Mouse (Mus musculus): ENCODE data around the gene Eif3d. TPM values are rescaled to one million over a fixed set of nuclear protein-coding genes. Genes with fewer than 3 reads are reported as not detected.

The Eif3d gene
- polyA plus RNA-seq, 1 experiment from 2014 or later, result 204 TPM

DNA sequence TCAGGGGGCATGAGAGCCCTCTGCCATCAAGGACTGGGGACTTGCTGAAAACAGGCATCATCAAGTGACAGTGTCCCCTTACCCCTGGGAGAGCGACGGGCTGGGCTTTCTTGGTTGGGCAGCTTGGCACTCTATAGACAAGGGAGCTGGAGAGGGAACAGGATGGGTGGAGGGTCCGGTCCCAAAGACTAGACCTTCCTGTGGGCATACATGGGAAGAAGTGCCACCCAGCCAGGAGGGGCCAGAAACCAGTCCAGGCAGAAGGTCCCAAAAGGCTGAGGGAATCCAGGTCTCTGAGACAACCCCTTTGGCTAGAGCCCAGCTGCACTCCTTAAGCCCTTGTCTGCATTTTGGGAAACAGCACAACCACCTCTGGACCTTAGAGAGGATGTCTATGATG is 56.1 kb downstream of the Eif3d start:
- H3K27ac ChIP-seq, result no peak overlapping the region
- no peak overlapping the region for H3K4me2 ChIP-seq (replicated peaks)
- no peaks in the 10 kb centered on the region for H3K27me3 ChIP-seq
- H3K9ac ChIP-seq (replicated peaks), result no peak overlapping the region
- no peak overlapping the region for H3K4me3 ChIP-seq (replicated peaks)
- no peaks in the 10 kb centered on the region for H3K4me1 ChIP-seq (replicated peaks)
- no peaks in the 10 kb centered on the region for H3K9me3 ChIP-seq
- WGBS, result 100% methylated on average over 3 of the region's 3 CpGs
- no peak for ATAC-seq
- H3K36me3 ChIP-seq, result peaks cover 49% of the 10 kb centered on the region

DNA sequence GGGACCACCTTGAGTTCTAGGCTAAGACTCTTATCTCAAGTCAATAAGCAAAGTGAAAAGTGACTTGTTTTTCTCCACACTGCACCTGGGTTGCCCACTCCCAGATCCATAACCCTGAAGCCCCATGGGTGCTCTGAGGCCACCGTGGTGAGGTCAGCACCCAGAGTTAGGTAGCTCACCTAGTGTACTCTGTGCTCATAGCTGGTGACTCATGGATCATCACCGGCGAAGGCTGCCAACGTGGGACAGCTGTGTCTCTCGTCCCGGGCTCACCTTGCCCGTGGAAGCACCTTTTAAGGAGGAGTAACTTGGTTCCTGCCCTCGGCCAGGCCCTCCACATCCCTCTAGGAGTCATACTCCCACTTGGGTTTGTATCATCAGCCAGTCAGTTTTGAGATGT is 57.6 kb downstream of the Eif3d start:
- no peak overlapping the region for H3K4me2 ChIP-seq (replicated peaks)
- ATAC-seq, result no peak
- H3K9me3 ChIP-seq, result no peaks in the 10 kb centered on the region
- H3K27me3 ChIP-seq, result no peaks in the 10 kb centered on the region
- H3K4me1 ChIP-seq (replicated peaks), result no peaks in the 10 kb centered on the region
- 89% methylated on average over 8 of the region's 8 CpGs for WGBS
- no peak overlapping the region for H3K4me3 ChIP-seq (replicated peaks)
- H3K36me3 ChIP-seq, result peaks cover 34% of the 10 kb centered on the region
- H3K27ac ChIP-seq, result peak overlapping the region; percentile 0; the same call in 1 of the 2 replicates
- H3K9ac ChIP-seq (replicated peaks), result no peak overlapping the region

- Histone ChIP-seq H3K27me3 (no peaks in the 10 kb centered on the region), H3K27ac (peak overlapping the region; percentile 0; the same call in 1 of the 2 replicates), H3K36me3 (peaks cover 30% of the 10 kb centered on the region), H3K4me2 (replicated peaks) (no peak overlapping the region), H3K4me1 (replicated peaks) (no peaks in the 10 kb centered on the region), H3K4me3 (replicated peaks) (no peak overlapping the region), H3K9ac (replicated peaks) (no peak overlapping the region), H3K9me3 (no peaks in the 10 kb centered on the region)
- 65% methylated on average over 7 of the region's 7 CpGs for WGBS
- no peak for ATAC-seq
These were observed 58.0 kb downstream of the Eif3d start for GRCm38 (mm10) chr15:77912585-77912984.

DNA sequence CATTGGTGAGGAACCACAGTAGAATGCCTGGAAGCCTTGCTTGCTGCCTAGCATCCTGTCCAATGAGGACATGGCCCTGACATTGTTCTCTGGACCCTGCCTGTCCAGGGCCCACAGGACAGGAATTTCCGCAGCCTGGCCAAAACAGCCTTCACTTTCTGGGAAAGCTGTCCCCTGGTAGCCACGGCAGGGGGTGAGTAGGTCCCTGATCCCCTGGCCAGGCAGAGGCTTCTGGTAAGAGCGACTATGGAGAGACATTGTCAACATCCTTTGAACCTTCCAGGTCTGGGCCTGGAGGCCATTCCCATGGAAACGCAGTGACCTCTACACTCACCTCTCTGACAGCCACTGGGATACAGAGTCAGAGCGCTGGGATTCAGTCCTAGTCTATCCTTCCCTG is 58.6 kb downstream of the Eif3d start:
- no peaks in the 10 kb centered on the region for H3K4me1 ChIP-seq (replicated peaks)
- 62% methylated on average over 5 of the region's 5 CpGs for WGBS
- no peak overlapping the region for H3K9ac ChIP-seq (replicated peaks)
- no peak overlapping the region for H3K27ac ChIP-seq
- H3K36me3 ChIP-seq, result peaks cover 29% of the 10 kb centered on the region
- no peaks in the 10 kb centered on the region for H3K9me3 ChIP-seq
- no peak overlapping the region for H3K4me3 ChIP-seq (replicated peaks)
- no peaks in the 10 kb centered on the region; the same call in 1 of the 2 replicates for H3K27me3 ChIP-seq
- no peak overlapping the region for H3K4me2 ChIP-seq (replicated peaks)
- ATAC-seq, result no peak

DNA sequence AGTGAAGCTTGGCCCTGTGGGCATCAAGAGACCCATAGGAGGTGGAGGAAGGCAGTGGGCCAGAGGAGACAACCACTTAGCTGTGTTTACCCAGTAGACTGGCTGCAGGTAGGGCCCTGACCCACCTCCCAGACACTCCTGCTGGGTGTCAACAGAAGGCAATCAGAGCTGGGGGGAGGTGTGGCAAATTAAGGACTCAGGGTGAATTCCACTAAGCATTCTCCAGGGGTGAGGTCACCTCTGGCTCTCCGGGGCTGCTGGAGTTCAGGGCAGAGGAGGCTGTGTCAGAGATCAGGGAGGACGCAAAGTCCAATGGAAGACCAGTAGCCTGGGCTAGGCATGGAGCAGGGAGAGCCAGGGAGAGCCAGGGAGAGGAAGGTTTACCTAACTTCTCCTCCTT is 59.5 kb downstream of the Eif3d start:
- Histone ChIP-seq H3K4me1 (replicated peaks) (no peaks in the 10 kb centered on the region), H3K4me3 (replicated peaks) (no peak overlapping the region), H3K9me3 (no peaks in the 10 kb centered on the region), H3K27me3 (peaks cover 8% of the 10 kb centered on the region; the same call in 1 of the 2 replicates), H3K36me3 (peaks cover 24% of the 10 kb centered on the region), H3K9ac (replicated peaks) (no peak overlapping the region), H3K27ac (no peak overlapping the region), H3K4me2 (replicated peaks) (no peak overlapping the region)
- ATAC-seq, result no peak
- 26% methylated on average over 2 of the region's 2 CpGs for WGBS

Other genes with a start within 250 kb of the Eif3d start
- not detected in 2 replicates for gene Apol9b, start 241.8 kb downstream of the Eif3d start, polyA plus RNA-seq (2015; fragmentation: Nextera tagmentation; extraction: Ambion mirVana)
- 0.23 TPM in 1 of 2 replicates, not detected in the other for gene Apol8, start 213.8 kb downstream of the Eif3d start, polyA plus RNA-seq (2015; fragmentation: Nextera tagmentation; extraction: Ambion mirVana)
- 11.8 and 14.1 TPM in 2 replicates for gene Myh9, start 128.6 kb downstream of the Eif3d start, polyA plus RNA-seq (2015; fragmentation: Nextera tagmentation; extraction: Ambion mirVana)
- 227 and 234 TPM in 2 replicates for gene Txn2, start 41.8 kb downstream of the Eif3d start, polyA plus RNA-seq (2015; fragmentation: Nextera tagmentation; extraction: Ambion mirVana)
- gene Foxred2, start 14.1 kb downstream of the Eif3d start, polyA plus RNA-seq (2015; fragmentation: Nextera tagmentation; extraction: Ambion mirVana), result 6.9 and 8.1 TPM in 2 replicates
- 8.0 and 9.0 TPM in 2 replicates for gene Cacng2, start 149.2 kb upstream of the Eif3d start, polyA plus RNA-seq (2015; fragmentation: Nextera tagmentation; extraction: Ambion mirVana)
- gene Ift27, start 203.3 kb upstream of the Eif3d start, polyA plus RNA-seq (2015; fragmentation: Nextera tagmentation; extraction: Ambion mirVana), result 115 and 121 TPM in 2 replicates
- gene Pvalb, start 235.6 kb upstream of the Eif3d start, polyA plus RNA-seq (2015; fragmentation: Nextera tagmentation; extraction: Ambion mirVana), result 1.4 and 3.1 TPM in 2 replicates